In genomic region chr1:82415641-82416040, GRCm38 (mm10) we compare ENCODE assay signal across 16 mouse cellular contexts.
"Had no signal": no experiment of that assay in that cellular context is flagged by ENCODE, and none has a peak within 500 bp of the region (broad histone marks: within the 10 kb centered on the region; RNA-seq: fewer than 3 reads in every experiment).

No protein-coding gene starts in this region.

- H3K27ac ChIP-seq: neural tube, embryonic 13.5 days; neural tube, embryonic 15.5 days; stomach, embryonic 15.5 days; stomach, postnatal 0 days had no signal

- H3K4me2 ChIP-seq: neural tube, embryonic 13.5 days; neural tube, embryonic 15.5 days; stomach, embryonic 15.5 days had no signal

- DNase-seq: retina, postnatal 1 day; right cerebral cortex, adult 18-20 months; right cerebral cortex, postnatal 14 days; right cerebral cortex, postnatal 25 days; right cerebral cortex, postnatal 4 days; spleen, adult 18-20 months; thymus, adult 18-20 months; thymus, adult 2 months; thymus, postnatal 14 days; thymus, postnatal 25 days; thymus, postnatal 36 days; thymus, postnatal 4 days had no signal

- H3K4me3 ChIP-seq: neural tube, embryonic 13.5 days; neural tube, embryonic 15.5 days; stomach, embryonic 15.5 days had no signal

- H3K9me3 ChIP-seq: neural tube, embryonic 13.5 days; neural tube, embryonic 15.5 days; stomach, embryonic 15.5 days had no signal

- H3K4me1 ChIP-seq: stomach, embryonic 15.5 days had no signal

- H3K27me3 ChIP-seq: neural tube, embryonic 13.5 days; neural tube, embryonic 15.5 days; stomach, embryonic 15.5 days had no signal

- H3K9ac ChIP-seq: neural tube, embryonic 13.5 days; neural tube, embryonic 15.5 days; stomach, embryonic 15.5 days had no signal

- H3K36me3 ChIP-seq: neural tube, embryonic 13.5 days; neural tube, embryonic 15.5 days; stomach, embryonic 15.5 days had no signal
